Mouse (Mus musculus): ENCODE data around the gene Map2k7.

Gene Map2k7

DNA sequence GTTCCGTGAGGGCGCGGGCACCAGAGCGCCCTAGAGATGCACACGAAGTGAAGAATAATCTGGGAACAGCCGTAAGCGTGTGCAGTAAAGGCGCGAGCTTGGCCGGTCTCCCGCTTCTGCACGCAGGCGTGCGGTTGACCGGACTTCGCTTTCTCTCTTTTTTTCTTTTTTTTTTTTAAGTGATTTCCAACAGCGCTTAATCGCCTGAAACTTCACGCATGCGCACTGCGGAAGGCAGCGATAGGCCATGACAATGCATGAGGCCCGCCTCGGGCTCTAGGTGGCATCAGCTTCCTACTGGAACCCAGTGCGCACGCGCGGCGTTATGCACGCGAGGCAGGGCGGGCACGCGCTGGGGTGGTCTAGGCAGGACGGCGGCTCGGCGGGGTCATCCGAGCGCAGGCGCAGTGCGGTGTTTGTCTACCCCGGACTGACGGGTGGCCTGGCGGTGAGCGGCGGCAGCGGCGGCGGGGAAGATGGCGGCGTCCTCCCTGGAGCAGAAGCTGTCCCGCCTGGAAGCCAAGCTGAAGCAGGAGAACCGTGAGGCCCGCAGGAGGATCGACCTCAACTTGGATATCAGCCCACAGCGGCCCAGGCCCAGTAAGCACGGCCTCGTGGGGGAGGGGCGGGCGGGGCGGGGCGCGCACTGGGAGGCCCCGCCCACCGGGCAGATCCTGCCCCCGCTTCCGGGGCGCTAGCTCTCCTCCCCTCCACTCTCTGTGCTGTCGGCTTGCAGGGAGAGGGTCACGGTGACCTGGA lies at the start of gene Map2k7, which contains the start of gene Gm49320:
Map2k7 (plus strand) TSS at position 307 of the 759 bp plus-strand sequence.
Gm49320 (plus strand) TSS at position 432 of the 759 bp plus-strand sequence.
- DNase-seq (ENCODE audit: low read depth in 1 of 2, low spot score in 2 of 2) = peak; percentile 96 to 98

DNA sequence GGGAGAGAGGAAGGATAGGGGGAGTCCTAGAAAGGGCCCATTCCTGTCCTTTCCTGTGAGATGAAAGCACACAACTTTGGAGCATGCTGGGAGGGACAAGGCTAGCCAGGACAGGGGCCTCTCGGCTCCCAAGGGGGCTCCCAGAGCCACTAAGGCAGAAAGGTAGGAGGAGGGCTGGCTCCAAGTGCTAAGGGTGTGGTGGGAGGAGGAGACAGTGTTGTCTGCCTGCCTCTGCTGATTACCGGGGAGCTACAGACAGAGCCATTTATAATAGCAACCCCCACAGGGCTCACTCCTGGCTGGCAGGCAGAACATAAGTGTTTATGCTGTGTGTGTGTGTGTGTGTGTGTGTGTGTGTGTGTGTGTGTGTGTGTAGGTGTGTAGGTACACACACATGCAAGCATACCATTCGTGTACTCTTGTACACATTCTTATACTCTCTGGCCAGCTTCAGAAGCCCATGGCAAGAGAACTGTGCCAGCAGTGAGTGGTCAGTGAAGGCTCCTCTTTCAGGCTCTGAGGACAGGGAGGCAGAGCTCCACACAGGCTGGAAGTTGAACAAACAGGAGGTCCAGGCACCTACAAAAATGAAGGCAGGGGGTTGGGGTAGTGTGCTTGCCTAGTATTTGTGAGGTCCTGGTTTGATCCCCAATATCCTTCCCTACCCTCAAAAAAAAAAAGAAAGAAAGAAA lies 49.4 kb upstream of the Map2k7 start:
- DNase-seq (ENCODE audit: low read depth in 1 of 2, low spot score in 2 of 2) = no peak

DNA sequence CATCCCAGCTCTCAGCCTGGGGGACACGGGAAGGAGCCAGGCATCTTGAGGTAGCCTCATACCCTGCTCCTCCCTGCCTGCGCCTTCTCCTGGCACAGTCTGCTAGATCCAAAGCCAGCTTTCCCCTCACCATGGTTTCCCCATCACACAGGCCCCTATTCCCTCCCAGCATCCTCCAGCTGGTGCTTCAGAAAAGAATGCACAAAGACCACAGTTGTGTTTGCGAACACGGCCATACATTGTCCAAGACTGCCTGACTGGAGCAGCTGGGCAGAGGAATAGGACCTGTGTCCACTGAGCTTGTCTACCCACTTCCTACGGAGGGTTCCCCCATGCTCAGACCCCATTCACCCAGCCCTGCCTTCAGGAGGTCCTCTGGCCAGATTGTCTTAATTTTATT lies 46.2 kb upstream of the Map2k7 start:
- no peak for DNase-seq (ENCODE audit: low read depth in 1 of 2, low spot score in 2 of 2)

DNA sequence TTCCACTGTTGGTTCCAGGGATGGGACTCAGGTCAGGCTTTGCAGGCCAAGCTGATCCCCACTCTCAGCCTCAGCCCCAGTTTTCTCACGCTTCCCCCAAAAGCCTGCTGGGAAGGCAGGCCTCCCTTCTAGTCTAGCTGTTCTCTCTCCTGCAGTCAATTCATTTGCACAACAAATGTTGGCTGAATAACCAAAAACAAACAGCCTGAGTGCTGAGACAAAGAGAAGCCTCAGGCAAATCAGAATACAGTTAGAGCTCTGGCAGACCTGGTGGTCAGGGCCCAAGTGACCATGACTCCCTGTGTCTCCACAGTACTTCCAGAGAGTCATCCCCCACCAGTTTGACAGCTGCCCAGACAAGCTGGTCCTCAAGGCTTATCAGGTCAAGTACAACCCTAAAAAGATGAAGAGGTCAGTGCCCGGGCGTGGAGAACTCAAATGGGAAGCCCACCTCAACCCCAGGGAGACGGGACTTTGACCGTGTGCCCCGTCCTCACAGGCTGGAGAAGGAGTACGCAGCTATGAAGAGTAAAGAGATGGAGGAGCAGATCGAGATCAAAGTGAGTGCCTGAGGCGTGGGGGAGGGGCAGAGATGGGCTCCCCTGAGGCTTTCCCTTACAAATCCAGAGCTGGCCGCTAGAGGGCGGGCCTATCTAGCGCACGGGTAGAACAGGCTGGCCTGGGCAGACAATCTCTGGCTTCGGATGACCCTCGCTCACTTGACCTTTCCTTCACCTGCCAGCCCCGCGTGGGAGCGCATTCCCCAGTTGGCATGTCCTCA lies 45.5 kb upstream of the Map2k7 start:
- peak; percentile 30 to 50 for DNase-seq (ENCODE audit: low read depth in 1 of 2, low spot score in 2 of 2)

GRCm38 (mm10) chr8:4193588-4193894 lies 45.0 kb upstream of the Map2k7 start:
- DNase-seq (ENCODE audit: low read depth in 1 of 2, low spot score in 2 of 2) = no peak

GRCm38 (mm10) chr8:4201321-4201720 lies 37.2 kb upstream of the Map2k7 start:
- DNase-seq (ENCODE audit: low read depth in 1 of 2, low spot score in 2 of 2) = no peak

DNA sequence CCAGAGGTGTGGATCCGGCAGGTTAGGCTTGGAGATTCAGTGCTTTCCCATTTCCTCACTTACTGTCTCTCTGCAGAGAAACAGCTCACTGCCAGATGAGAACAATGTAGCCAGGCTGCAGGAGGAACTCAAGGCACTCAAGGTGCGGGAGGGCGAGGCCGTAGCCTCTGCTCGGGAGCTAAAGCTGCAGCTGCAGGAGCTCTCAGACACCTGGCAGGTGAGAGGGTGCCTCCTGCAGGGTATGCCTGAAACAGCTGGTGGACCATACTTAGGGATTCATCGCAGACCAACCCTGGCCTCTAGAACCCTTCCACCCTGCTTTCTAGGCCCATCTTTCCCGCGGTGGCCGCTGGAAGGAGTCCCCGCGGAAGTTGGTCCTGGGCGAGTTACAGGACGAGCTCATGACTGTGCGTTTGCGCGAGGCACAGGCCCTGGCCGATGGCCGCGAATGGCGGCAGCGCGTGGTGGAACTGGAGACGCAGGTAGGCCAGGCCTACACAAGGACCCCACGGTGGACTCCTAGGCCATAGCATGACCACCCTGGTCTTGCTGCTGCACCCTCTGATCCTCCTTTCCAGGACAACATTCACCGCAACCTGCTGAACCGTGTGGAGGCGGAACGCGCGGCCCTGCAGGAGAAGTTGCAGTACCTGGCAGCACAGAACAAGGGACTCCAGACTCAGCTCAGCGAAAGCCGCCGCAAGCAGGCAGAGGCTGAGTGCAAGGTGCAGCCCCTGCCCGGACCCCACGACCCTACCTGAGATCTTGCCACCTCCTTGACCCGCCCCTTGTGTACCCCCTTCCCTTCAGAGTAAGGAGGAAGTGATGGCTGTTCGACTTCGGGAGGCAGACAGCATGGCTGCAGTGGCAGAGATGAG lies 33.1 kb upstream of the Map2k7 start:
- no peak for DNase-seq (ENCODE audit: low read depth in 1 of 2, low spot score in 2 of 2)

DNA sequence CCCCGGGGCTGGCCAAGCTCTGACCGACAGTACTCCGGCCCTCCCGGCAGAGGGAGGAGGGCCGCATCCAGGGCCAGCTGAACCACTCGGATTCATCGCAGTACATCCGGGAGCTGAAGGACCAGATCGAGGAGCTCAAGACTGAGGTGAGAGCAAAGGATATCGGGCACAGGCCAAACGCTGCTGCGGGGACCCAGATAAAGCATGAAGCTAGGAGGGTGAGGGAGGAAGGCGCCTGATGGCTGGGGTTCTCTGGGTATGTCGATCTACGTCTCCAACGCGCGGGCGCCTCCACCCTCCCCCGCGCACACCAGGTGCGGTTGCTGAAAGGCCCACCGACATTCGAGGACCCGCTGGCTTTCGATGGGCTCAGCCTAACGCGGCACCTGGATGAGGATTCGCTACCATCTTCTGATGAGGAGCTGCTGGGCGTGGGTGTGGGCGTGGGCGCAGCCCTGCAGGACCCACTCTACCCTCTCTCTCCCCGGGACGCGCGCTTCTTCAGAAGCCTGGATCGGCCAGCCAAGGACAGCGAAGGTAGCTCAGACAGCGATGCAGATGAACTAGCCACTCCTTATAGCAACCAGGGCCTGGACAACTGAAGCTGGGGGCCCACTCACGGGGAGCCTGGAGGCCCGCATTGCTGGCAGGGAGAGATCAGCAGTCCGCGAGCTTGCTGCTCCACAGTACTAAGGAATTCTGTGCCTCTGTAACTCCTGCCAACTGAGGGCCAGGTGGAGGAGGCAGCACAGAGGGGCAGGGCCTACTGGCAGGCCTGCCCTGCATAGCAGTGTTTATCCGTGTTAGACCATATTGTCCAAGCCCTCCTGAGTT lies 32.1 kb upstream of the Map2k7 start:
- no peak for DNase-seq (ENCODE audit: low read depth in 1 of 2, low spot score in 2 of 2)

- DNase-seq (ENCODE audit: low read depth in 1 of 2, low spot score in 2 of 2) = no peak
Observed at GRCm38 (mm10) chr8:4207016-4207350, 31.6 kb upstream of the Map2k7 start.

- DNase-seq (ENCODE audit: low read depth in 1 of 2, low spot score in 2 of 2) = no peak
Observed at GRCm38 (mm10) chr8:4211097-4211496, 27.4 kb upstream of the Map2k7 start.

DNA sequence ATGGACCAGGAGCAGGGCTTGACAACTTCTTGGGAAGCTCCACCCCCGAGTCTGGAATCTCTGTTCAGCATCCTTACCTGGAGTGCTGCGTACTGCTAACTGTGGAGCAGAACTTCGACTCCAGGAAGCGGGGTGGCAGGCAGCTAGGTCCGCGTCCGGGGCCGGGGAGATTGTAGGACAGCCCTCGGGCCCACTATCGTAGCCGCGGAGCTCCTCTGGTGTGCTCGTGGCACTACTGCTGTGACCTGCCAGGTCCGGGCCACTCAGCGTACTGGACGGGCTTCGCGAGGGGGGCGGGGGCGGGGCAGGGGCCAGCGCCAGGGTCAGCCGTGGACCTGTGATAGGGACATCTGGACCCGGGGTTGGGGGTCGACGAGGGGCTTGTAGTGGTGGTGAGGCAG lies 25.7 kb upstream of the Map2k7 start:
- no peak for DNase-seq (ENCODE audit: low read depth in 1 of 2, low spot score in 2 of 2)

DNA sequence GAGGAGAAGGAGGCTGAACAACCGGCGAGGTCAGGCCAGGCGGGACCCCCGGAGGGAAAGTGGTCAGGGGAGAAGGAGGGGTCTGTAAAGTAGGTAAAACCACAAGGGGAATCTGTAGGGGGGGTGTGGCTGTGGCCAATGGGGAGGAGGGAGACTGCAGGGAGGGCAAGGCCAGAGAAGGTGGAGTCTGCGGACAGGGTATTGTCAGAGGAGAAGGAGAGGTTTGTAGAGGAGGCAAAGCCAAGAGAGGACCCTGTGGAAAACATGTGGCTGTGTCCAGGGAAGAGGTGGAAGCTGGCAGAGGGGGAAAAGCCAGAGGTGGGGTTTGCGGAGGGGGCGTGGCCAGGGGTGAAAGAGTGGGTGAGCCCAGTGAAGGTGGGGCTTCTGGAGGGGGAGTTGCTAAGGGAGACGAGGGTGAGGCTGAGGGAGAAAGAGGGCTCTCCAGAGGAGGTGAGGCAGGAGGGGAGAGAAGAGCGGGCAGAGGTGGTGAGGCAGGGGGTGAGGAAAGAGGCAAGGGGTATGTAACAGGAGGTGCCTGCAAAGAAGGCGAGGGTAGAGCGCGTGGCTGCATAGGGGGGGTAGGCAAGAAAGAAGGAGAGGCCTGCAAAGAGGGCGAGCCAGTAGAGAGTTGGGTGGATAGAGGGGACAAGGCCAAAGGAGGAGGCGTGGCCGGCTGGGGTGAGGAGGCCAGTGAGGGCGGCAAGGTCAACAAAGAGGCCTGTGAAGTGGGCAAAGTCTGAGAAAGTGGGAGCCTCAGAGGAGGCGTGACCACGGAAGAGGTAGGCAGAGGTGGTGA lies 25.1 kb upstream of the Map2k7 start:
- no peak for DNase-seq (ENCODE audit: low read depth in 1 of 2, low spot score in 2 of 2)

DNA sequence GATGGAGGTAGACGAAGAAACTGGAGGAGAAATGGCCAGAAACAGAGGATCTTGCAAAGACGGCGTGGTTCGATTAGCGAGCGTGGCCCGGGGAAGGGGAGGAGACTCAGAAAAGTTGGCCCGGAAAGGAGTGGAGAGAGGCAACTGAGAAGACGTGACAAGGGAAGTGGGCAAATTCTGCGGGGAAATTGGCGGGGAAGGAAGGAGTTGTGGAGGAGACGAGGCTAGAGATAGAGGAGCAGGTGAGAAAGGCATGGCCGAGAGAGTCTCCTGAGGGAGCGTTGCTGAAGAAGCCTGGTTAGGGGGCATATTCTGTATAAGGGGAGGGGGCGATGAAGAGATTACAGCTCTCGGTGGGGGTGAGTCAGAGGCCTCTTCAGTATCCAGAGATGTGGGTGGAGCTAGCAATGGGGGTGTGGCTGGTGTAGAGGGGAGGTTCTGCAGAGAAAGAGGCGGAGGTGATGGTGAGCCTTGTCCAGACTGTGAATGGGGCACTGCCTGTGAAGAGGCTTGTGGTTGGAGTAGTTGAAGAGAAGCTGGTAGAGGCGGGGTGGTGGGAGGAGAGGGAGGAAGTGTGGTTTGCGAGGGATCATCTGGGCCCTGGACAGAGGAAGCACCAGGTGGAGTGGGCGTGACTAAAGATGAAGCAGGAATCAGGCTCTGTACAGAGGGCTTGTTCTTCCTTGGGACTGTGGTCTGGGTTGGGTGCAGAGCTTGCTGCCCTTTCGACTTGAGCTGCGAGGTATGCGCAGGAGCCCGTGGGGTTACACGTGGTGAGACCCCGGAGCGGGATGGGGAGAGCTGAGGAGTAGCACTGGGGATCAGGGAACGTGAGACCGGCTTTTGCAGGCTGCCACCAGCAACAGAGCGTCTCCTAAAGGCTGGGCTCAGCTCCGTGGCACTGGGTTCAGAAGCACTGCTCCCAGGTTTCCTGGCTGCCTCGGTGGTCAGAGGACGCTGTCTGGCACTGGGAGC lies 24.2 kb upstream of the Map2k7 start:
- DNase-seq (ENCODE audit: low read depth in 1 of 2, low spot score in 2 of 2) = peak; percentile 17 to 36

DNA sequence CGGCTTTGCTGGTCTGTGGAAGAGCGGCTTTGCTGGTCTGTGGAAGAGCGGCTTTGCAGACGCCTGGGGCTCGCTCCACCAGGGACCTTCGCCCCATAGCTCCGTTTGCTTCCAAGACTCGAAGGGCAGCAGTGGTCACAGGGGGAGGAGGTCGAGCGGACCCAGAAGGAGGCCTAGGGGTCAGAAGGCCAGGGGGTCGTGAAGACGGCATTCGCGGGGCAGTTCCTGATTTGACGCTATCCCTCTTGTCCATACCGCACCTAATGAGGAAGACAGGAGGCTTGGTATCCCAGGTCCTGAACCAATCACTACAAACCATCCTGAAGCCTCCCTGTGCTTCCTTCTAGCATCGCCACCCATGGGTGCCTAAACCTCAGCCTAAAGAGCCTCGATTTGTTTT lies 22.2 kb upstream of the Map2k7 start:
- DNase-seq (ENCODE audit: low read depth in 1 of 2, low spot score in 2 of 2) = no peak

DNA sequence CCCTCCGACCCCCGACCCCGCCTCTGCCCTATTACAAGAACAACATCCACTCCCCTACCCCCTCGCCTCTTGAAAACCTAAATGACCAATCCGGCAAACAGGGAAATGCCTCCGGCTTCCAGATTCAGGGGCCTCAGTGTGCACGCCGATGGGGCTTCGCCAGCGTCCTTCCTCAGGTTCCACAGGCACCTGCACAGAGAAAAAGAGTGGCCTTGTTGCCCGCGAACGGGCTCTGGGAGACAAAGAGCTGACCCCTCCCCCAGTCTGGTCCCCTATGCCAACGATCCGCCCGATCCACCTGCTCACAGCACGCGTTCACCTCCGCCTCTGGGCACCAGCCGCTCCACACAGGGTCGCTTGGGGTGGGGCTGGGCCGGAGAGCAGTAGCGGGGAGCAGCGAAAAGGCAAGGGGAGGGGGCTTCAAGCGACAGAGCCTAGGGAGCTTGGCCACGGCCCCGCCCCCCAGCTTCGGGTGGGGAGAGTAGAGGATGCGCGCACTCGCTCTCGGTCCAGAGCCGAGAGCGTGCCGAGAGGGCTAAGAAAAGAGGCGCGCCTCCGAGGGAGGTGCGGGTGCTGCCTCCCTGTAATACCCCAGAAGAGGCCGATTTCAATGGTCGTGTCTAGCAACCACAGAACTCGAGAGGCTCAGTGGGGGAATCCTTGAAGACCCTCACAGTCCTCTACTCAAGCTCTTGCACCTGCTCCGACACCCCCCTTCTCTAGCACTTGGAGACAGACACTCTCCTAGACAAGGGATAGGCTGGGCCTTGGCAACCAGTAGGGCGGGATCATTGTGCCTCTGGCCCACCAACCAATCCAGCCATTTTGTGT lies 21.5 kb upstream of the Map2k7 start, which contains the start of gene Prr36:
Prr36 (minus strand) TSS at position 669 of the 831 bp plus-strand sequence.
- DNase-seq (ENCODE audit: low read depth in 1 of 2, low spot score in 2 of 2) = no peak

- no peak for DNase-seq (ENCODE audit: low read depth in 1 of 2, low spot score in 2 of 2)
Observed at GRCm38 (mm10) chr8:4219617-4220016, 18.9 kb upstream of the Map2k7 start.

- DNase-seq (ENCODE audit: low read depth in 1 of 2, low spot score in 2 of 2) = no peak
Observed at GRCm38 (mm10) chr8:4222059-4222458, 16.5 kb upstream of the Map2k7 start.

Data from monocyte, adult 2 months (primary cell).